Mouse (Mus musculus): ENCODE measurements around the gene 4931409K22Rik.

Gene 4931409K22Rik

GRCm38 (mm10) chr5:24540387-24541143 is 16.0 kb downstream of the 4931409K22Rik start, which contains the start of gene Asb10:
Gene Asb10, minus strand, starts transcription at chr5:24540978.
- peak; percentile 17 for DNase-seq (ENCODE audit: low read depth, low spot score)

- no peak for DNase-seq (ENCODE audit: low read depth, low spot score)
Measured at GRCm38 (mm10) chr5:24539571-24540296, 16.9 kb downstream of the 4931409K22Rik start.

GRCm38 (mm10) chr5:24537618-24538017 is 19.0 kb downstream of the 4931409K22Rik start:
- DNase-seq (ENCODE audit: low read depth, low spot score), result no peak

- DNase-seq (ENCODE audit: low read depth, low spot score), result no peak
Measured at GRCm38 (mm10) chr5:24536511-24536910, 20.1 kb downstream of the 4931409K22Rik start.

- DNase-seq (ENCODE audit: low read depth, low spot score), result no peak
Measured at GRCm38 (mm10) chr5:24535731-24536130, 20.9 kb downstream of the 4931409K22Rik start.

- DNase-seq (ENCODE audit: low read depth, low spot score), result no peak
Measured at GRCm38 (mm10) chr5:24534292-24534691, 22.3 kb downstream of the 4931409K22Rik start.

GRCm38 (mm10) chr5:24533391-24533790 is 23.2 kb downstream of the 4931409K22Rik start:
- DNase-seq (ENCODE audit: low read depth, low spot score), result no peak

- peak; percentile 96 for DNase-seq (ENCODE audit: low read depth, low spot score)
Measured at GRCm38 (mm10) chr5:24530042-24530689, 26.4 kb downstream of the 4931409K22Rik start.

GRCm38 (mm10) chr5:24527780-24528179 is 28.8 kb downstream of the 4931409K22Rik start:
- no peak for DNase-seq (ENCODE audit: low read depth, low spot score)

GRCm38 (mm10) chr5:24526889-24527230 is 29.7 kb downstream of the 4931409K22Rik start, which contains the start of gene Gbx1:
Gene Gbx1, minus strand, starts transcription at chr5:24527202.
- no peak for DNase-seq (ENCODE audit: low read depth, low spot score)

GRCm38 (mm10) chr5:24526190-24526888 is 30.3 kb downstream of the 4931409K22Rik start:
- DNase-seq (ENCODE audit: low read depth, low spot score), result no peak

GRCm38 (mm10) chr5:24525360-24526189 is 31.0 kb downstream of the 4931409K22Rik start:
- DNase-seq (ENCODE audit: low read depth, low spot score), result no peak

GRCm38 (mm10) chr5:24524522-24524921 is 32.1 kb downstream of the 4931409K22Rik start:
- no peak for DNase-seq (ENCODE audit: low read depth, low spot score)

GRCm38 (mm10) chr5:24523806-24524205 is 32.8 kb downstream of the 4931409K22Rik start:
- DNase-seq (ENCODE audit: low read depth, low spot score), result no peak

GRCm38 (mm10) chr5:24521366-24521765 is 35.2 kb downstream of the 4931409K22Rik start:
- DNase-seq (ENCODE audit: low read depth, low spot score), result peak; percentile 52

- peak; percentile 52 for DNase-seq (ENCODE audit: low read depth, low spot score)
Measured at GRCm38 (mm10) chr5:24512271-24512670, 44.3 kb downstream of the 4931409K22Rik start.

GRCm38 (mm10) chr5:24510635-24511034 is 46.0 kb downstream of the 4931409K22Rik start:
- DNase-seq (ENCODE audit: low read depth, low spot score), result peak; percentile 45

GRCm38 (mm10) chr5:24508406-24508805 is 48.2 kb downstream of the 4931409K22Rik start:
- DNase-seq (ENCODE audit: low read depth, low spot score), result no peak

- DNase-seq (ENCODE audit: low read depth, low spot score), result no peak
Measured at GRCm38 (mm10) chr5:24505513-24505912, 51.1 kb downstream of the 4931409K22Rik start.

- DNase-seq (ENCODE audit: low read depth, low spot score), result no peak
Measured at GRCm38 (mm10) chr5:24502786-24503185, 53.8 kb downstream of the 4931409K22Rik start.

- no peak for DNase-seq (ENCODE audit: low read depth, low spot score)
Measured at GRCm38 (mm10) chr5:24500851-24501250, 55.8 kb downstream of the 4931409K22Rik start.
